Mouse (Mus musculus) cerebellum, adult 11 months (tissue): ENCODE results near the gene Hmcn1.
A peak's percentile ranks its signal among the peaks of the same experiment; 100 is the strongest.

Source experiments
- DNase-seq: peaks from one replicate; pipeline ENCODE4 v3.0.0; 2022

Hmcn1 gene

GRCm38 (mm10) chr1:150991745-150992554, 1.3 kb downstream of the Hmcn1 start:
- no peak for DNase-seq

- no peak for DNase-seq
These were observed 8.3 kb downstream of the Hmcn1 start for GRCm38 (mm10) chr1:150984888-150985287.

- DNase-seq, result no peak
These were observed 9.1 kb downstream of the Hmcn1 start for GRCm38 (mm10) chr1:150984092-150984503.

GRCm38 (mm10) chr1:150978651-150979050, 14.6 kb downstream of the Hmcn1 start:
- no peak for DNase-seq

GRCm38 (mm10) chr1:150976263-150976662, 17.0 kb downstream of the Hmcn1 start:
- no peak for DNase-seq

GRCm38 (mm10) chr1:150959486-150960074, 33.7 kb downstream of the Hmcn1 start:
- DNase-seq, result no peak

- DNase-seq, result no peak
These were observed 42.2 kb downstream of the Hmcn1 start for GRCm38 (mm10) chr1:150951004-150951403.

GRCm38 (mm10) chr1:150950046-150950445, 43.2 kb downstream of the Hmcn1 start:
- no peak for DNase-seq

GRCm38 (mm10) chr1:150948911-150949310, 44.3 kb downstream of the Hmcn1 start:
- DNase-seq, result no peak

- DNase-seq, result no peak
These were observed 49.6 kb downstream of the Hmcn1 start for GRCm38 (mm10) chr1:150943601-150944000.

GRCm38 (mm10) chr1:150942143-150942542, 51.1 kb downstream of the Hmcn1 start:
- DNase-seq, result no peak

GRCm38 (mm10) chr1:150936821-150937220, 56.4 kb downstream of the Hmcn1 start:
- no peak for DNase-seq

GRCm38 (mm10) chr1:150933616-150934015, 59.6 kb downstream of the Hmcn1 start:
- no peak for DNase-seq

GRCm38 (mm10) chr1:150920860-150921259, 72.4 kb downstream of the Hmcn1 start:
- no peak for DNase-seq

- DNase-seq, result peak; percentile 45
These were observed 73.0 kb downstream of the Hmcn1 start for GRCm38 (mm10) chr1:150920276-150920675.

- DNase-seq, result no peak
These were observed 78.3 kb downstream of the Hmcn1 start for GRCm38 (mm10) chr1:150914936-150915335.

GRCm38 (mm10) chr1:150913586-150914136, 79.6 kb downstream of the Hmcn1 start:
- DNase-seq, result no peak

- no peak for DNase-seq
These were observed 83.6 kb downstream of the Hmcn1 start for GRCm38 (mm10) chr1:150909642-150910041.

- DNase-seq, result no peak
These were observed 99.5 kb downstream of the Hmcn1 start for GRCm38 (mm10) chr1:150893677-150894188.

- no peak for DNase-seq
These were observed 103.2 kb downstream of the Hmcn1 start for GRCm38 (mm10) chr1:150890017-150890416.

- no peak for DNase-seq
These were observed 107.0 kb downstream of the Hmcn1 start for GRCm38 (mm10) chr1:150886267-150886666.

GRCm38 (mm10) chr1:150878421-150878820, 114.8 kb downstream of the Hmcn1 start:
- DNase-seq, result no peak

- DNase-seq, result no peak
These were observed 115.3 kb downstream of the Hmcn1 start for GRCm38 (mm10) chr1:150877920-150878319.

GRCm38 (mm10) chr1:150874025-150874424, 119.2 kb downstream of the Hmcn1 start:
- DNase-seq, result no peak
